Mouse (Mus musculus): ENCODE data around the gene Dlg4.

GRCm38 (mm10) chr11:70021264-70022132, 4.8 kb downstream of the Dlg4 start:
- no peak for TF ChIP-seq EP300 (IDR thresholded peaks at IDR 0.05; ENCODE audit: low read depth in 1 of 2, low read length in 2 of 2)
- TF ChIP-seq RAD21 (IDR thresholded peaks at IDR 0.05; ENCODE audit: low read depth, low read length) = no peak
- no peak for TF ChIP-seq CHD1 (IDR thresholded peaks at IDR 0.05; ENCODE audit: low read depth, low read length)
- no peak for TF ChIP-seq RCOR1 (IDR thresholded peaks at IDR 0.05; ENCODE audit: low read depth, low read length)
- no peak for TF ChIP-seq TAL1 (IDR thresholded peaks at IDR 0.05; ENCODE audit: low read length)
- peak in 1 of 2 experiments; percentile 7; a peak in 1 of 4 replicates for TF ChIP-seq POLR2A (IDR thresholded peaks at IDR 0.05; ENCODE audit: control insufficient read depth in 1 of 2, insufficient read depth in 1 of 2, low read depth in 1 of 2, low read length in 2 of 2, poor library complexity in 1 of 2)
- TF ChIP-seq POLR2AphosphoS5 (IDR thresholded peaks at IDR 0.05; ENCODE audit: borderline replicate concordance, low read depth, low read length) = no peak
- no peak for TF ChIP-seq ZKSCAN1 (IDR thresholded peaks at IDR 0.05; ENCODE audit: low read depth, low read length)
- peak; percentile 82 for TF ChIP-seq MXI1 (IDR thresholded peaks at IDR 0.05; ENCODE audit: low read depth, low read length)

All from MEL (cell line).